Mouse (Mus musculus): ENCODE data around the gene Grtp1.
A peak's percentile ranks its signal among the peaks of the same experiment; 100 is the strongest.

The Grtp1 gene

GRCm38 (mm10) chr8:13200301-13201012 is at the start of gene Grtp1:
TSS of gene Grtp1 (minus strand) at chr8:13200620.
- DNase-seq (ENCODE audit: low spot score), result peak; percentile 53

GRCm38 (mm10) chr8:13244343-13244880 is 44.0 kb upstream of the Grtp1 start:
- no peak for DNase-seq (ENCODE audit: low spot score)

GRCm38 (mm10) chr8:13242985-13243870 is 42.8 kb upstream of the Grtp1 start:
- DNase-seq (ENCODE audit: low spot score), result no peak

- no peak for DNase-seq (ENCODE audit: low spot score)
Measured at GRCm38 (mm10) chr8:13240691-13241090, 40.3 kb upstream of the Grtp1 start.

- no peak for DNase-seq (ENCODE audit: low spot score)
Measured at GRCm38 (mm10) chr8:13240055-13240454, 39.6 kb upstream of the Grtp1 start.

GRCm38 (mm10) chr8:13234803-13235202 is 34.4 kb upstream of the Grtp1 start:
- DNase-seq (ENCODE audit: low spot score), result no peak

GRCm38 (mm10) chr8:13230471-13230870 is 30.1 kb upstream of the Grtp1 start:
- DNase-seq (ENCODE audit: low spot score), result no peak

- no peak for DNase-seq (ENCODE audit: low spot score)
Measured at GRCm38 (mm10) chr8:13229802-13230201, 29.4 kb upstream of the Grtp1 start.

- DNase-seq (ENCODE audit: low spot score), result no peak
Measured at GRCm38 (mm10) chr8:13228923-13229610, 28.6 kb upstream of the Grtp1 start.

GRCm38 (mm10) chr8:13227184-13227583 is 26.8 kb upstream of the Grtp1 start:
- DNase-seq (ENCODE audit: low spot score), result no peak

- DNase-seq (ENCODE audit: low spot score), result no peak
Measured at GRCm38 (mm10) chr8:13226288-13226687, 25.9 kb upstream of the Grtp1 start.

GRCm38 (mm10) chr8:13224426-13224825 is 24.0 kb upstream of the Grtp1 start:
- no peak for DNase-seq (ENCODE audit: low spot score)

- no peak for DNase-seq (ENCODE audit: low spot score)
Measured at GRCm38 (mm10) chr8:13218441-13218840, 18.0 kb upstream of the Grtp1 start.

GRCm38 (mm10) chr8:13217986-13218385 is 17.6 kb upstream of the Grtp1 start:
- no peak for DNase-seq (ENCODE audit: low spot score)

GRCm38 (mm10) chr8:13217093-13217492 is 16.7 kb upstream of the Grtp1 start:
- DNase-seq (ENCODE audit: low spot score), result no peak

- no peak for DNase-seq (ENCODE audit: low spot score)
Measured at GRCm38 (mm10) chr8:13216386-13216785, 16.0 kb upstream of the Grtp1 start.

GRCm38 (mm10) chr8:13213479-13214268 is 13.3 kb upstream of the Grtp1 start:
- DNase-seq (ENCODE audit: low spot score), result peak; percentile 74

GRCm38 (mm10) chr8:13209770-13210169 is 9.3 kb upstream of the Grtp1 start:
- no peak for DNase-seq (ENCODE audit: low spot score)

GRCm38 (mm10) chr8:13208627-13209355 is 8.4 kb upstream of the Grtp1 start:
- DNase-seq (ENCODE audit: low spot score), result no peak

- DNase-seq (ENCODE audit: low spot score), result no peak
Measured at GRCm38 (mm10) chr8:13206290-13206689, 5.9 kb upstream of the Grtp1 start.

- no peak for DNase-seq (ENCODE audit: low spot score)
Measured at GRCm38 (mm10) chr8:13205311-13205710, 4.9 kb upstream of the Grtp1 start.
